Mouse (Mus musculus) adrenal gland, adult 2 months (tissue): ENCODE measurements around the gene Son. TPM values are rescaled to one million over a fixed set of nuclear protein-coding genes. Genes with fewer than 3 reads are reported as not detected.

Experiments
- DNase-seq: peaks from one replicate; pipeline ENCODE4 v3.0.0; 2021
- polyA plus RNA-seq: library from polyadenylated mRNA; depleted of rRNA; stranded (reverse); fragments of >200 nt; gene quantifications from 2 replicates; pipeline ENCODE4 v1.2.3, GENCODE M21; 2012; rRNA removed
- total RNA-seq, 2 experiments: library from RNA; stranded (reverse); gene quantifications; 2 replicates each; pipeline ENCODE4 v1.2.3; 2021

Son gene
- total and polyA plus RNA-seq, 3 experiments = 109 to 239 (median 190) TPM

DNA sequence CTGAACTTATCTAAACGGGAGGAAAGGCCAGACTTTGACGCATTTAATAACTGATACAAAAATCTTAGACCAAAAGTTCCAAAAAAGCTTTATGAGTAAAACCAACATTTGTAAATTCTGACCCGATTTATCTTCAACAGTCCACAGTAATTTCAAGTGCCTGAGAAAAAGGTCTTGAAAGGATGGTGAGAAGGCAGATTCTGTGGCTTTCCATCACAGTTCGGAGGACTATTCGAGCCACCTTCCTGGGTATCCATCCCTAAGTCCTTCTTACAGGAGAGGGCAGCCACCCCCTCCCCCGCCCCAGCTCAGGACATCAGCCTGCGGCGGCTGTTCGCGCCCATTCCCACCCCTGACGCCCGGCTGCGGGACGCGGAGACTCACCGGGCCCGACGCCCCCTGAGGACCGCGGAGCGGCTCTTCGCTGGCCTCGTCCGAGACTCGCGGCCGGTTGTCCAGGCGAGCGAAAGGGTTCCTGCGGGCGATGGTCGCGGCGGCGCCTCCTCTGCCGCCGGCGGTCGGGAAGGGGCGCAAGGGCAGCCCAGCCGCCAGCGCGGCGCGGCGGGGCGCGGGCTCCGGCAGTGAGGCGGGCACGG lies 40.8 kb downstream of the Son start:
- no peak for DNase-seq

DNA sequence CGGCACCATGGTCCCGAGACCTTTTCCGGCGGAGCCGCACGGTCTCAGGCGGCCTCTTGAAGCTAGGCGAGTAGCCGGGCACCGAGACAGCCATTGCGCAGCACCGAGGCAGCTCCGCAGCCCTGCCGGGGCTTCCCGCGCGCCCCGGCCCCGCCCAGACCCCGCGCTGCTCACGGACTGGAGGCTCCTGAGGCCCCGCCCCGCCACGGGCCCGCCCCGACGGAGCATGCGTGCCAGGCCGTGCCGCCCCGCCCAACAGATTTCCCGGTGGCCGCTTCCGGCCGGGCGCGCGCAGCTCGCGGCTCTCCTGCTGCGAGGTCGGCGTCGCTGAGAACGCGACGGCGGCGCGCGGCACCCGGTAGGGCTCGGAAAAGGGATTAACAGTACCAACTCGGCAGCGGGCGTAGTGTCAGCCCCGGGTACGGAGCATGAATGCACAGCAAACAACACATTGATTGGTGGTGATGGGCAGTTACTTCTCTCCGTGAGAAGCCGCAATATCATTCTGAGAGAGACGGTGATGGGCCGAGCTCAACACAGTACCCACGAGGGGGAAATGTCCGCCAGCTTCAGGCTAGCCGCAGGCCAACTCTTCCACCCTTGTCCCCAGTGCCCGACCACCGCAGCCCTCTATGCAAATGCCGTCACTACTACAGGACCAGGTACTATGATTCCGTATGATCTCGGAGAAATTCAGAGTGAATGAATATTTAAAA lies 41.5 kb downstream of the Son start, which contains the start of gene Donson:
Gene Donson, minus strand, starts transcription at position 152 of the 716 bp plus-strand sequence.
- DNase-seq = peak; percentile 98

DNA sequence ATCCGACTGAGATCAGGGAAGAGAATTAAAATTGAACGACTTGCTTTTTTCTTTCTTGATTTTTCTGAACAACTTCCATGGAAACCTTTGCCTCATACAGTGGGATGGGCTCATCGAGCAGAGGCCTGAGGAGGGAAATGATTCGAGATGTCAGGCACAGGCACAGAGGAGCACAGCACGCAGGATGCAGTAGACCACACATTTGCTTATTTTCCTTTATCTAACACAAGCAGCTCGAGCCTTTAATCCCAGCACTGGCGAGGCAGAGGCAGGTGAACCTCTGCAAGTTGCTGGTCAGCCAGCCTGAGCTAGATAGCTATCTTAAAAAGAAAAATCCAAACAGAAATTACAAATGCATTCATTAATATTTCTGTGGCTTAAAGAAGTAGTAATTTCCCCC lies 42.5 kb downstream of the Son start:
- no peak for DNase-seq

DNA sequence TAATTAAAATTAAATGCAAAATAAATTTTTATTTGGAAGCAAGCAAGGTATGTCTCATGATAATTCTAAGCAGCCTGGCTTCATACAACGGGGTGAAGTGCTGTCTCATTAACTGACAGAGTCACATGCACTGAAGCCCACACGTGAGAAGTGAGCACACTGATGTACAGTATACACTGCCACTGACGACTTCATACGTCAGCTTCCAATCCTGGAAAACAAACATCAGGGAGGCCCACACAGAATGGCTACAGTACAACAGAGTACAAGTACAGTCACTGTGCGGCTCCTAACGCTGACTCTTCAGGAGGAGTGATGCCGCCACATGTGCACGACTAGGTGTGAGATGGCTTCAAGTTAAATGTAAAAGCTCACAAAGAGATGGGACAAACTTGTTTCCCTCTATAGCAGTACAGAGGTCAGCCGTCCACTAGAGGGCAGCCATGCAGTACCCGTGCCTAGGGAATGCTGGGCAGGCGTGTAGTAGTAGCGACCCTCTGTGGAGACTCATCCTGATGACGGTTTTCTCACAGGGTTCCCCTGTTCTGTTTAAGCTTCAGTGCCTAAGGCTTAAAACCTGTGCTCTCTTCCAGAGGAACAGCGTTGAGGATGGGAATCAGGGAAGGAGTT lies 47.3 kb downstream of the Son start:
- peak; percentile 70 for DNase-seq

DNA sequence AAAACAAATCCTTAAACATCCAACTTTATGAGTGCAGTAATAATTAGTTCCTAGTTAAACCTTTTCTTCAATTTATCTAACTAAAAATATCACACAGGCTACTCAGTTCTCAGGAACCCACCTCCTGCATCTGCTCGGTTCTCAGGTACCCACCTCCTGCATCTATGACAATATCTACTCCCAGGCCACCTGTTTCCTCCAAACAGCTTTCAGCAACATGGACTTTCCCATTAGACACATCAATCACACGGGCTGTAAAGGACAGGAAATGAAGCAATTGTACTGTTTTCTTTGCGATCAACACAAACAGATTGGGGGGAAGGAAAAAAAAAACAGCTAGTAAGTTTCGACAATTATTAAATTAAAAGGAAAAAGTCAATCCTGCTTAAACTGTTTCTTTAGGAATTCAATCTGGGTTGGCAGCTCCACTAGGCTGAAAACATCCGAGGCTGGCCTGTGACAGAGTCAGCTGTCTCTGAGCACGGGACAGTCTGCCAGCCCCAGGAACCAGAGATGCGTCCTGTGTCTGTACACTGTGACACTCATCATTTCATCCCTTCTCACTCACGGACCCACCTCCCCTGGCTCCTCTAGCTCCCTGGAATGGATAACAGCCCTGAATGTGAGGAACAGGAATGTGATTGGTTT lies 47.9 kb downstream of the Son start:
- DNase-seq = no peak

DNA sequence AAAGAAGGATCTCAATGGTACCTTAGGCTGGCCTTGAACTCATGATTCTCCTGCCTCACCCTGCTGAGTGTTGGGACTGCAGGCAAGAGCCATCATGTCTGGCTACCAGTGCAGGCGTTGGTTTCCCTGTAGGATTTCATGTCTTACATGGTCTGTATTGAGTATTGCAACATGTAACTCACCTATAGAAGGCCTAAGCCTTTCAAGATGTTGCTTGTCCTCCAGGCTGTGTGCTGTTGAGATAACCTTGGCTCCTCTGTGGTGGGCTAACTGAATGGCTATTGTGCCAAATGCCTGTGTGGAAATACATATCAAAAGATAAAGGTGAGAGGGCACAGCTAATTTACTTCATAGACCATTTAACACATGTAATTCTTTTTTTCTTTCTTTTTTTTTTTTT lies 51.7 kb downstream of the Son start:
- DNase-seq = no peak

DNA sequence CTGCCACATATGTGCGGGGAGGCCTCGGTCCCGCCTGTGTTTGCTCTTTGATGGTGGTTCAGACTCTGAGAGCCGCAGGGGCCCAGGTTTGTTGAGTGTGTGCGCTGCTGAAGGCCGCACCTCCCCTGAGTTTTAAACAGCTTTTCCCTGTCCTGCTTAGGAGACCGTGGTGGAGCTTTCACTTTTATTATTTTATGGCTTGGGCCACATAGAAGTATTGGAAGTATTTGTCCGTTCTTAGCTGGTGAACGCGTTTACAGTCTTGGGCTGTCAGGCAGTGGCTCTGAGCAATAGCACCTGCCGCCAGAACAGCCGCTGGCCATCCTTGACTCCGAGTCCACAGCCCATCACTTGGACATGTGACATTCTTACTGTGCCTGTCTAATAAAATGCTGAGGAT lies 54.6 kb downstream of the Son start:
- DNase-seq = no peak

DNA sequence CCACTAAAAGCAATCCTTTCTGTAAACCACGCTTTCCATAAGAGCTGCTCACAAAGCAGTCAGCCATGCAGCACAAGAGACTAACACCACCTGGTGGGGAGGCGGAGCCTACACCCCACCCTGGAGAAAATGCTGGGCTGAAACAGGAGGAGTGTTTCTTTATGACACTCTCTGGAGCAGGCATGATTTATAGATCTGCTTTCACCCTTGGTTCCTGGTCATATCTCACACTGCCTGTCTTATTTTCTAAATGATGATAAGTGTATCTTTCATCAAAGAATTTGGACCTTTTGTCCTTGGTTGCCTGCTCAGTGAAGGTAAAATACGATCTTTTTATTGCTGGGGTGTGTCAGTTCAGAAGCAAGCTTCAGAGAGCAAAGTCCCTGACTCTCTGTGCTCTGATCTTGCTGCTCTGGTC lies 55.5 kb downstream of the Son start:
- DNase-seq = no peak

DNA sequence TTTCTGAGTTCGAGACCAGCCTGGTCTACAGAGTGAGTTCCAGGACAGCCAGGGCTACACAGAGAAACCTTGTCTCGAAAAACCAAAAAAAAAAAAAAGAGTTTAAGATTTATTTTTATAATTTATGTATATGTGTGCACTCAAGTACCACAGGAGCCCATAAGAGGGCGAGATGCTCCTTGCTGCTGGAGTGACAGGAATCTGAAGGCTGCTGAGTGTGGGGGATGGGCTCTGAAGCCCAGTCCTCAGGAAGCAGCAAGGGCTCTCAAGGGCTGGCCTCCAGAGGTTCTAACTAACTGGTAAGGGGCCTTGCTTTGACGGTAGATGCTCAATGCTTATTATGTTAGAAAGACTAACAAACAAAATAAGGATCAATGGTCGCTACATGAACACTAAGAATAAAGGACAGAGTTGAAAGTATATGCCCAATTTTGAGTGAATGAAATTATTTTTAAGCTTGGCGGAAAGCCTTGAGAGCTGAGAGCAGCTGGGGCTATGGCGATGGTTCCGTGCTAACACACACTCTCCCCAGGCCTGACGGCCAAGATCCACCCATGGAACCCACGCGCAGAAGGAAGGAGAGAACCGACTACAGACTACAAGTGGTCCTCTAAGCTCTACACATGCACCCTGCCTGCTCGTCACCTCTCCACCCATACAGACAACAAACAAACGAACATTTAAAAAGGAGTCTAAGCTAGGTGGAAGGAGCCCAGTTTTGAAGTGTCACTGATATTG lies 57.5 kb downstream of the Son start:
- no peak for DNase-seq

DNA sequence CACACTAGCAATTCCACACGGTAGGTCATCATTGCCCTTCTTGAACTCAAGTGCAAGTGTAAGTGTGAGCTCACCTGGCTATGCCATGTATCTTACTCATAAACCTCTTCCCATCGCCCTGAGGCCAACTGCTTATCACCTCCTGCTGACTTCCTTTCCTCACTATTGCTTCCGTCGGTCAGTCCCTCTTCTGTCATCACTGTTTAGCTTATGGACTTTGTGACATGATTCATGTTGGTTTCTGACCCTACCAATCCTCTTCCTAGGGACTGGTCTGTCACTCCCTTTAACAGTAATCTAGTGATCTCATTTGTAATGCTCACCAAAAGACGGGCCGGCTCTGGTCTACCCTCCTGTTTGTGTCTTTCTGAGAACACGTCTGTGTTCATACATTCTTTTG lies 62.9 kb downstream of the Son start:
- DNase-seq = no peak

DNA sequence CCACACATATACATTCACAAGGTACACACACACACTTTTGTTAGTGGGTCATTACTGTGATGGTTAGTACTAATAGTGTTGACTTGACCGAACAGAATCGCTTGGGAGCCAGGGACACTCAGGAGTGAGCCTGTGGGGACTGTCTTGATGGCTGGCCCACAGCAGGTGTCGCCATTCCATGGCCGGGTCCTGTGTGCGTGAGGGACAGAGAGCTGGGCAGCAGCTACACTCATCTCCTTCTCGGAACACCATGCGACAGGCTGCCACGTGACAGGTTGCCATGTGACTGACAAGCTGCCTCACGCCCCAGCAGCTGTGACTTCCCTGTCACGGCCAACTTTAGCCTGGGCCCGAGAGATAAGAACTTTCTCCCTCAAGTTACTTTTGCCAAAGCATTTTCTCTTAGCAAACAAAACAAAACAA lies 69.6 kb downstream of the Son start:
- DNase-seq = no peak

DNA sequence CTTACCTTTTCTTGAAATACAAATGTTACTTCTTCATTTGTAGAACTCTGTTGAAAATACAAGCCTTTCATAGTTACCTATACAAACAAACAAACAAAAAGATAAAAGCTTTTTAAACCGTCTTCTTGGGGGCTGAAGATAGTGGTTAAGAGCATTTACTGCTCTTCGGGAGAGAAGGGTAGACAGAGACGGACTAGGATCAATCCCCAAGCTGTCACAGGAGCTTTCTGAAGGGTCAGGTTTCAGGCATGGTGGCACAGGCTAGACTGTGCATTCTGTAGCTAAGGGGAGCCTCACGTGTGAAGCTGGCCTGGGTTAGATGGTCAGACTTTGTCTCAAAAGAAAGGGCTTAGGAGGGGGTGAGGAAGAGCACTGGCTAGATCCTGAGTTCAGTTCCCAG lies 70.1 kb downstream of the Son start:
- DNase-seq = no peak

DNA sequence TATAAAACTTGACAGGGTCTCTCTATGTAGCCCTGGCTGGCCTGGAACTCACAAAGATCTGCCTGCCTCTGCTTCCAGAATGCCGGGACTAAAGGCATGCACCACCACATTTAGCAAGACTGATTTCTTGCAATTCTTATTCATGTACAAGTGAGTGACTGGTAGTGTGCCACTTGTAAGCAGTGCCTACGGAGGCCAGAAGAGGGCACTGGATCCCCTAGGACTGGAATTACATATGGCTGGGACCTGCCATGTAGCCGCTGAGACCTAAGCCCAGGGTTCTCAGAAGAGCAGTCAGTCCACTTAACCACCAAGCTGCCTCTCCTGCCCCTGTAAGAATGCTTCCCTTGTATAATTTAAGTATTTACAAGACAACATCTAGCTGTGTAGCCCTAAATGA lies 76.9 kb downstream of the Son start:
- peak; percentile 65 for DNase-seq

DNA sequence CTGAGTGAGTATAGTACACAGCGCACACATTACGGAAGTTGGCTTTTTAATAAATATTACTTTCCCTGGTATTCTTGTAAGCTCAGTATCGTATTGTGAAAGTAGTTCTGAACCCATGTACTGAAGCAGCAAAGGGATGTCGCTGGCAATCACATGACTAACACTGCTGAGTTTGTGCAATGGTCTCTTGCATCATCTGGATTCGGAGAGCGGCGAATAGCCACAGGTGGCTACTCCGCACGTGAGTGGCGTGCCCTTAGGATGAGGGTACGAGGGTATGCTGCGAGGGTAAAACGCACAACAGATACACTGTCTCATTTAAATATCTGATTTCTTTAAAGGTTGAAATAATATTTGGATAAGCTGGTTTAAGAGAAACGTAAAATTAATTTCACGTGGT lies 80.1 kb downstream of the Son start:
- peak; percentile 67 for DNase-seq

DNA sequence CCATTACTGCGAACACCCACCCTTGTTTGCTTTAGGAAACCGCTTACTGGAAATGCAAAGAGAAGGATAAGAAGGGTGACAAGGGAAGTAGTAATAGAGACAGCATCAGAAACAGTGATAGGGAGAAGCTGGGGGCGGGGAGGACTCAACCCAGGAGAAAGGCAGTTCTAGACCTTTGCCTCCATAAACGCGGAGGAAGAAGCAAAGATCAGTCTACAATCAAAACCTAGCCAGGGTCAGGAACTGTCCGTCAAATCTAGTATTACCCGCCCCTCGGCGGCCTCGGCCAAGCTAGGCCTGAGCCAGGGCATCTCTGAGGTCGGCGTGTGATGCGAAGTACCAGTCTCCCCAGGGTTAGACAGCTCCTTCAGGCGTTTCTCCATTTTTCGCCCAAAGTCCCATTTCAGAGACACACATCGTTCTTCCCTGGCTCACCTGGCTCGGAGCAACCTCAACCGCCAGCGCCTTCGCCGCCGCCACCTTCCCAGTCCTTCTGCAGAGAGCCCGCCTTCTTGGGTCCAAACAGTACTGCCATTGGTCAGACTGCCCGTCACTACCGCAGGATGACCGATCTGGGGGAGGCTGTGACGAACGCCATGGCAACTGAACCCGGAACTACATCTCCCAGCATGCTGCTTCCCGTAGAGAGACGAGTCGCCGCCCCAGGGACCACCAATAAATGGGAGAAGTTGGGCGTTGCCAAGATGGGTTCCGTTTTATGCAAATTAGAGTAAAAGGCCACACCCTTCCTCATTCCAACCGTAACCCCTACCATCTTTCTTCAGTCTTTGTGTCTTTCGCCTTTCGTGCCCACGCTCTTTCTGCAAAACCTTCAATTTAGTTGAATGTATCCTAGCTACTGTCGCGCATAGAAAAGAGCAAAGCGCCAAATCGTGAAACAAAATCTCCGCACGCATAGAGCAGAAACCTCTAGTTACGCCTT lies 81.1 kb downstream of the Son start, which contains the start of gene Cryzl1:
Gene Cryzl1, minus strand, starts transcription at position 853 of the 943 bp plus-strand sequence.
- DNase-seq = peak; percentile 98

Other genes starting within 250 kb of the Son start
- gene Il10rb, start 241.3 kb upstream of the Son start, total RNA-seq = 100 to 1,000 TPM; 255 to 258 TPM
- gene Il10rb, start 241.3 kb upstream of the Son start, polyA plus RNA-seq = 97.1 and 107 TPM in 2 replicates
- 10 to 100 TPM; 66.1 to 71.3 TPM for gene Ifnar1, start 162.3 kb upstream of the Son start, total RNA-seq
- gene Ifnar1, start 162.3 kb upstream of the Son start, polyA plus RNA-seq = 10.9 and 11.3 TPM in 2 replicates
- gene Ifngr2, start 100.4 kb upstream of the Son start, total RNA-seq = 10 to 100 TPM; 19.9 to 34.0 TPM
- 25.1 and 39.2 TPM in 2 replicates for gene Ifngr2, start 100.4 kb upstream of the Son start, polyA plus RNA-seq
- gene Tmem50b, start 49.7 kb upstream of the Son start, total RNA-seq = 10 to 100 TPM; 60.0 to 62.2 TPM
- gene Tmem50b, start 49.7 kb upstream of the Son start, polyA plus RNA-seq = 27.4 and 34.4 TPM in 2 replicates
- gene Dnajc28, start 28.5 kb upstream of the Son start, total RNA-seq = 10 to 100 TPM; 10.3 to 16.6 TPM
- 0.64 and 0.70 TPM in 2 replicates for gene Dnajc28, start 28.5 kb upstream of the Son start, polyA plus RNA-seq
- gene Gart, start 554 bp upstream of the Son start, total RNA-seq = 100 to 1,000 TPM; 112 to 114 TPM
- 15.8 and 22.5 TPM in 2 replicates for gene Gart, start 554 bp upstream of the Son start, polyA plus RNA-seq
- gene Donson, start 41.3 kb downstream of the Son start, total RNA-seq = 1 to 10 TPM; 4.6 to 5.3 TPM
- 5.6 and 7.7 TPM in 2 replicates for gene Donson, start 41.3 kb downstream of the Son start, polyA plus RNA-seq
- gene Cryzl1, start 81.5 kb downstream of the Son start, total RNA-seq = 10 to 100 TPM; 36.2 to 54.9 TPM
- gene Cryzl1, start 81.5 kb downstream of the Son start, polyA plus RNA-seq = 12.2 and 12.6 TPM in 2 replicates
- 10 to 100 TPM; 39.5 to 49.2 TPM for gene Itsn1, start 81.8 kb downstream of the Son start, total RNA-seq
- 33.1 and 37.0 TPM in 2 replicates for gene Itsn1, start 81.8 kb downstream of the Son start, polyA plus RNA-seq